Mouse (Mus musculus) liver, embryonic 14.5 days (tissue): ENCODE results near the gene Dcun1d3. TPM values are rescaled to one million over a fixed set of nuclear protein-coding genes. Genes with fewer than 3 reads are reported as not detected.

Experiments used
- ATAC-seq: fragments of 200-750 bp; cut with Nextera tagmentation; 2 replicates; pipeline ENCODE4 v1.8.0; 2017; ENCODE audit warnings: moderate number of reproducible peaks, mild to moderate bottlenecking, moderate library complexity; ENCODE audit not compliant: insufficient read depth
- DNase-seq, 3 experiments: peaks; one replicate each; pipeline ENCODE4 v3.0.0-alpha.2; 2012 to 2013; ENCODE audit warnings: low read depth in 3 of 3, low spot score in 3 of 3
- H3K27ac ChIP-seq: fragments of 300-500 bp; sonication (generic); 2 replicates; pipeline ENCODE4 v1.5.1; 2014; ENCODE audit warnings: moderate library complexity, mild to moderate bottlenecking, control low read depth, inconsistent platforms
- H3K27me3 ChIP-seq: fragments of 300-500 bp; sonication (generic); 2 replicates; pipeline ENCODE4 v1.6.1; 2014; ENCODE audit warnings: mild to moderate bottlenecking, low read length, moderate library complexity; ENCODE audit not compliant: control insufficient read depth, insufficient read depth
- H3K36me3 ChIP-seq: fragments of 300-500 bp; sonication (generic); replicated peaks from 2 replicates; pipeline ENCODE4 v1.6.1; 2014; ENCODE audit warnings: low read depth; ENCODE audit not compliant: control insufficient read depth, insufficient read depth
- H3K4me1 ChIP-seq, 2 experiments: fragments of 200-500 bp in 1 of 2; fragments of 300-500 bp in 1 of 2; sonication (generic) in 1 of 2; replicated peaks; 2 replicates each; pipeline ENCODE4 v1.6.1; 2012 to 2014; ENCODE audit warnings: antibody characterized with exemption in 1 of 2, inconsistent platforms in 1 of 2, low read length in 1 of 2; ENCODE audit not compliant: control insufficient read depth in 2 of 2, insufficient read depth in 2 of 2
- H3K4me2 ChIP-seq: fragments of 300-500 bp; sonication (generic); 2 replicates; pipeline ENCODE4 v1.6.1; 2014; ENCODE audit warnings: low read depth, mild to moderate bottlenecking, control low read depth, moderate library complexity
- H3K4me3 ChIP-seq, 2 experiments: fragments of 200-500 bp in 1 of 2; fragments of 300-500 bp in 1 of 2; sonication (generic) in 1 of 2; 2 replicates each; pipeline ENCODE4 v1.5.1; 2012 to 2014; ENCODE audit warnings: low read depth in 2 of 2, low read length in 2 of 2, mild to moderate bottlenecking in 2 of 2, control low read depth in 1 of 2, inconsistent platforms in 1 of 2, moderate library complexity in 1 of 2; ENCODE audit not compliant: insufficient read depth in 1 of 2
- H3K9ac ChIP-seq: fragments of 300-500 bp; sonication (generic); replicated peaks from 2 replicates; pipeline ENCODE4 v1.6.1; 2014; ENCODE audit warnings: mild to moderate bottlenecking, control low read depth, moderate library complexity
- H3K9me3 ChIP-seq: fragments of 300-500 bp; sonication (generic); 2 replicates; pipeline ENCODE4 v1.6.1; 2016; ENCODE audit warnings: low read length, mixed read lengths; ENCODE audit not compliant: control insufficient read depth
- CTCF ChIP-seq: IDR thresholded peaks from 2 replicates; pipeline ENCODE4 v1.5.1; 2016; ENCODE audit warnings: antibody characterized with exemption, low read depth, control low read depth
- EP300 ChIP-seq: IDR thresholded peaks from 2 replicates; pipeline ENCODE4 v1.6.1; 2016; ENCODE audit warnings: antibody characterized with exemption, low read depth
- WGBS: fragments of 180-500 bp; shearing (Covaris S2); extraction: QIAGEN DNeasy Blood & Tissue Kit; methylation state at CpG from one replicate; pipeline ENCODE4 v1.1.7; 2014; ENCODE audit not compliant: insufficient replicate concordance; 5-methylcytosine and 5-hydroxymethylcytosine counted together
- polyA plus RNA-seq, 2 experiments: library from polyadenylated mRNA; depleted of rRNA in 1 of 2; stranded (reverse) in 1 of 2; unstranded in 1 of 2; fragments of >200 nt; fragmentation: Nextera tagmentation in 1 of 2; extraction: Ambion mirVana in 1 of 2; gene quantifications; 2 replicates each; pipeline versions ENCODE4 v1.2.1 to v1.2.3; 2012 to 2014

Gene Dcun1d3
- polyA plus RNA-seq, 2 experiments = 0.87 to 1.2 TPM

DNA sequence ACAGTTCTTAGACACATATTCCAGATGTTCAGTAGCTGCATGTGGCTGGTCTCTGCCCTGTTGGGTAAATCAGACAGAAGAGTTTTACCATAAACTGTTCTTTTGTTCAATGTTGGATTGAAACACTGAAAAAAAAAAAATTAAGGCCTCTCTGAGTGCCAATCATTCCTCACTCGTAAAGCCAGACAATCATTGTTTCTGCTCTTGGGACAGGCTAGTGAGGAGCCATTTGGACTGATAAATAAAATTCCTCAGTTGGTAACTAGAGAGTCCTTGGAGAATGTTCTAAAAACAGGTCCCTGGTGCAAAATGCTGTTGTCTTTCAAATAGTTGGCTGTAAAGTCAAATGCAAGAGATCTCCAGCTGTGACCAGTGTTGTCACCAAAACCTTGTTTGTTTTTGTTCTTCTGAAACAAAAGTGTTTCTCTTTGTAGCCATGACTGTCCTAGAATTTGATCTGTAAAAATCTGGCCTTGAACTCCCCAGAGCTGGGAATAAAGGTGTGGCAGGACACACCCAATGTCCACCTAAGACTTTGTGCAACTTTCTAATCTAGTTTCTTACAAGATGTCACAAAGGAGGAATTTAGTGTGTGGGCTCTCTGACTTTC, 2.3 kb upstream of the Dcun1d3 start:
- no peak for TF ChIP-seq EP300
- no peak for TF ChIP-seq CTCF
- H3K27me3 ChIP-seq = no peaks in the 10 kb centered on the region
- H3K4me3 ChIP-seq = no peak overlapping the region
- 67% methylated on average over 1 of the region's 1 CpGs for WGBS
- H3K4me2 ChIP-seq = no peak overlapping the region
- H3K9ac ChIP-seq = no peak overlapping the region
- H3K27ac ChIP-seq = no peak overlapping the region
- no peaks in the 10 kb centered on the region for H3K9me3 ChIP-seq
- DNase-seq (no peak), ATAC-seq (no peak)
- H3K4me1 ChIP-seq = peaks cover 16 to 20% of the 10 kb centered on the region in 2 experiments
- H3K36me3 ChIP-seq = no peaks in the 10 kb centered on the region

DNA sequence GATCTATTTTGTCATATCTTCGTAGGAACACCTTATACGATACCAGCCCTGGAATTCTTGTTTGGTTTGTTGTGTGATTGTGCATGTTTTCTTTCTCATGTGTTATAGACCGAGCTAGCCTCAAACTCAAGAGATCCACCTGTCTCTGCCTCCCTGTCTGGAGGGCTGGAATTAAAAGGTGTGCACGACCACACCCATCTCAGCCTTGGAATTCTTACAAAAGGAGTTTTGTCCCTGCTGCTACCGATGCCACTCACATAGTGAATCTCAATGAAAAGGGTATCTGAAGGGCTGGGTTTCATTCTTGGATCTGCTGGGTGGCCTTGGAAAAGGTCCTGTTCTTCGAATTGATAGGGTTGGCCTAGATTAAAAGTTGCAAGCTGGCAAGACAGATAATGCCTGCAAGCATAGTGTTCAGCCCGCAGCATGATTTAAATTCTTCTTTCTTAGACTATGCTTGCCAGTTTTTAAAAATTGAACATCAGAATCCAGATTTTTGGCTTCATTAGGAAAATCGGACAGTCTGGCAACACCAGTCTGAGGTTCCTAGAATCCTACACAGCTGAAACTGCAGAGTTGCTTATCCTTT, 1.5 kb upstream of the Dcun1d3 start:
- Histone ChIP-seq H3K27ac (no peak overlapping the region), H3K9ac (no peak overlapping the region), H3K36me3 (no peaks in the 10 kb centered on the region), H3K9me3 (no peaks in the 10 kb centered on the region), H3K4me2 (no peak overlapping the region), H3K27me3 (no peaks in the 10 kb centered on the region), H3K4me1 (peaks cover 16 to 20% of the 10 kb centered on the region in 2 experiments), H3K4me3 (no peak overlapping the region)
- 48% methylated on average over 8 of the region's 8 CpGs for WGBS
- ATAC-seq = no peak
- DNase-seq = no peak
- no peak for TF ChIP-seq CTCF
- TF ChIP-seq EP300 = no peak

DNA sequence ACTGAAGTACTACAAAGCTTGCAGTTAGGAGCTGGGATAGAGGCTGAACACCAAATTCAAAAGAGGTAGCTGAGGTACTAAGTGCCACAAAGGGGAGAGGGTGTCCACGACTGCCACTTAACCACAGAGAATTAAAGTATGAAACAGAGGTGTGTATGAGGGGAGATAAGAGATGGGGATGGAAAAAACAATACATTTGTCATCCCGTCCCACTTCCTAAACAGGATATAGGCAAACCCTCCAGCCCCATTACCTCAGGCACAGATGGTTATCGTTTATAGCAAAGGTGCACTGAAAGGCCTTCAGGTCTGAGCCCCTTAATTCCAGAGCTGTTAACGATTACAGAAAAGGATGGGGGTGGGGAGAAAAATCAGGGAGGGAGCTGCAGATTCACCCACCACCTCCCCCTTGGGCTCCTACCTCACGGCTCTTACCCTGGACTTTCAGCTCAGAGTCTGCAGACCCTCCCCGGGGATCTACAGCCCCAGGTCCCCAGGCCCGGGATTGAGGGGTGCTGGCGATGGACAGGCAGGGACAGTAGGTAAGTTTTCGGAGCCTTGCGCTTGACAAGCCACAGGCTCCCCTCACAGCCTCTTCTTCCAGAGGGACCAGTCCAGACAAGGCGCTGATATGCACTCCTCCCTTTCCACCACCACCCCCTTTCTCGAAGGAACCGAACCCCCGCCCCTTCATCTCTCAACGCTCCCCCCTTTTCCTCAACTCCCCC, 1.1 kb downstream of the Dcun1d3 start:
- peak overlapping the region; percentile 83 to 84 for H3K4me3 ChIP-seq
- H3K9me3 ChIP-seq = no peaks in the 10 kb centered on the region
- peaks cover 16 to 20% of the 10 kb centered on the region in 2 experiments for H3K4me1 ChIP-seq
- peak overlapping the region; percentile 83 for H3K9ac ChIP-seq
- DNase-seq = no peak
- under 1% methylated on average over 15 of the region's 15 CpGs for WGBS
- H3K36me3 ChIP-seq = no peaks in the 10 kb centered on the region
- H3K27ac ChIP-seq = no peak overlapping the region
- TF ChIP-seq CTCF (no peak), EP300 (no peak)
- H3K4me2 ChIP-seq = peak overlapping the region; percentile 84
- ATAC-seq = peak; percentile 32
- no peaks in the 10 kb centered on the region for H3K27me3 ChIP-seq

DNA sequence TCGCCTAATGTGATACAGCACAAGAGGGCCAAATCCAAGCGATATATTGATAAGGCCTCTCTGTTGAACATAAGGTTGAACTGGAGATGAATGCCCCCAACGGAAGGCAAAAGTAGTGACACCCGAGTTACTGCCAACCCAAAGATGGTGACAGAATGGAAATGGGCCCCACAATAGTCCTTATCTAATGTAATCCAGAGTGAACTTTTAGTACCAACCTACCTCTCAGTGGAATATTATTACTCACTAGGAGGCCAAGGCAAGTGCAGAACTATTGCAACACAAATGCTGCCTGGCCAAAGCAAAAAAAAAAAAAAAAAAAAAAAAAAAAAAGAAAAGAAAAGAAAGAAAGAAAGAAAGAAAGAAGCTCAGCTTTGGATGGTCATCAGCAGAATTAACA, 3.4 kb downstream of the Dcun1d3 start:
- no peaks in the 10 kb centered on the region for H3K36me3 ChIP-seq
- no peak for ATAC-seq
- no peak overlapping the region for H3K27ac ChIP-seq
- H3K9me3 ChIP-seq = no peaks in the 10 kb centered on the region
- H3K4me3 ChIP-seq = no peak overlapping the region
- DNase-seq = no peak
- H3K27me3 ChIP-seq = no peaks in the 10 kb centered on the region
- H3K4me1 ChIP-seq = peaks cover 16 to 19% of the 10 kb centered on the region in 2 experiments
- 52% methylated on average over 4 of the region's 4 CpGs for WGBS
- H3K9ac ChIP-seq = no peak overlapping the region
- no peak for TF ChIP-seq CTCF
- no peak for TF ChIP-seq EP300
- no peak overlapping the region for H3K4me2 ChIP-seq

DNA sequence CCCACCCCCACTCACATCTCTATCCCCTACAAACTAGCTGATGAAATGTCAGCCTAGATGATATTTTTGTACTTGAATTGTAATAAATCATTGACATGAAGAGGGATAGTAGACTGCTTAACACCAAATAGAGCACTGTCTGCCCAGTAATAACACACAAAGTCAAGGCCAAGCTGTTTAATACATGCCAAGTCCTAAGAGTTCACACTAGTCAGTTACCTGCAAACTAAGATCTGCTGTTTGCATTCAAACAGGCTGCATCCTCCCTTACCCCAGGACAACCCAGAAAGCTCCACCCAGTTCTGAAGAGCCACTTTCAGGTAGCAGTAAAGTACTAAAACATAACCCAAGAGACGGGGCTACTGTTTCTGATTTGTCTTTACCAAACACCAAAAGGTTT, 3.9 kb downstream of the Dcun1d3 start:
- H3K4me2 ChIP-seq = no peak overlapping the region
- WGBS = 69% methylated on average over 1 of the region's 1 CpGs
- H3K4me1 ChIP-seq = peaks cover 10 to 13% of the 10 kb centered on the region in 2 experiments
- H3K36me3 ChIP-seq = no peaks in the 10 kb centered on the region
- H3K9ac ChIP-seq = no peak overlapping the region
- no peak for ATAC-seq
- no peak for TF ChIP-seq EP300
- TF ChIP-seq CTCF = no peak
- no peaks in the 10 kb centered on the region for H3K9me3 ChIP-seq
- no peak overlapping the region for H3K27ac ChIP-seq
- DNase-seq = no peak
- H3K27me3 ChIP-seq = no peaks in the 10 kb centered on the region
- no peak overlapping the region for H3K4me3 ChIP-seq
